Mouse (Mus musculus) cerebellum, postnatal 4 days (tissue): ENCODE measurements around the gene 1700013H16Rik.
"Not testable (repeated sequence)": the region's sequence is repeated elsewhere in the genome, so short reads cannot be mapped to it uniquely, and the experiment has no call there.

ENCODE experiments used
- DNase-seq, 2 experiments: peaks; one replicate each; pipeline ENCODE4 v3.0.0; 2022; ENCODE audit warnings: low spot score in 2 of 2, mixed read lengths in 1 of 2

The 1700013H16Rik gene

GRCm38 (mm10) chrX:53757736-53758135 lies at the start of gene 1700013H16Rik:
Gene 1700013H16Rik, minus strand, starts transcription at chrX:53757831.
- DNase-seq = no peak

- DNase-seq = no peak
Observed at GRCm38 (mm10) chrX:53799074-53799473, 41.4 kb upstream of the 1700013H16Rik start.

GRCm38 (mm10) chrX:53797519-53797918 lies 39.9 kb upstream of the 1700013H16Rik start, which contains the start of gene Xlr:
Gene Xlr, minus strand, starts transcription at chrX:53797706.
- DNase-seq = not testable (repeated sequence)

- no peak for DNase-seq
Observed at GRCm38 (mm10) chrX:53776276-53776675, 18.6 kb upstream of the 1700013H16Rik start, which contains the start of gene Zfp36l3. Gene Zfp36l3, minus strand, starts transcription at chrX:53776394.

- DNase-seq = no peak
Observed at GRCm38 (mm10) chrX:53752851-53753250, 4.8 kb downstream of the 1700013H16Rik start.

GRCm38 (mm10) chrX:53728967-53729366 lies 28.7 kb downstream of the 1700013H16Rik start:
- DNase-seq = no peak

- DNase-seq = no peak
Observed at GRCm38 (mm10) chrX:53724596-53724995, 33.0 kb downstream of the 1700013H16Rik start, which contains the start of gene 4930502E18Rik. Gene 4930502E18Rik, plus strand, starts transcription at chrX:53724826.

GRCm38 (mm10) chrX:53716323-53717182 lies 41.1 kb downstream of the 1700013H16Rik start:
- peak in 1 of 2 experiments; percentile 26 for DNase-seq

- no peak for DNase-seq
Observed at GRCm38 (mm10) chrX:53715942-53716322, 41.7 kb downstream of the 1700013H16Rik start.

- no peak for DNase-seq
Observed at GRCm38 (mm10) chrX:53702673-53703072, 55.0 kb downstream of the 1700013H16Rik start.

- no peak for DNase-seq
Observed at GRCm38 (mm10) chrX:53699225-53699624, 58.4 kb downstream of the 1700013H16Rik start.

- DNase-seq = no peak
Observed at GRCm38 (mm10) chrX:53694008-53694777, 63.4 kb downstream of the 1700013H16Rik start.

GRCm38 (mm10) chrX:53693141-53693540 lies 64.5 kb downstream of the 1700013H16Rik start:
- no peak for DNase-seq
